Comparison of ENCODE assay signal across 1 mouse cellular context in genomic region chr8:120580336-120581000, GRCm38 (mm10).
TF ChIP-seq lines count a peak whose summit lies in the region.

No protein-coding gene starts in this region.

TF ChIP-seq in MEL, 35 proteins besides CTCF, POLR2A, EP300 and RAD21 (continued from another document):
- TF ChIP-seq POLR2AphosphoS2 (IDR thresholded peaks at IDR 0.05; ENCODE audit: low read length) (peak; percentile 88), POLR2AphosphoS5 (IDR thresholded peaks at IDR 0.05; ENCODE audit: borderline replicate concordance, low read depth, low read length) (0 out of 2 replicates have a peak, but pooled peaks have one; percentile 71), UBTF (IDR thresholded peaks at IDR 0.05; ENCODE audit: borderline replicate concordance, insufficient read depth, low read depth, low read length) (no peak), ZMIZ1 (IDR thresholded peaks at IDR 0.05; ENCODE audit: low read depth, low read length) (peak; percentile 19; the same call in 1 of the 2 replicates)
